Mouse (Mus musculus): ENCODE results near the gene Nt5dc2.

Nt5dc2 gene

GRCm38 (mm10) chr14:31134015-31135000, 3.5 kb downstream of the Nt5dc2 start:
- no peak for DNase-seq

GRCm38 (mm10) chr14:31135495-31136410, 4.9 kb downstream of the Nt5dc2 start:
- no peak for DNase-seq

- no peak for DNase-seq
These were observed 5.8 kb downstream of the Nt5dc2 start for GRCm38 (mm10) chr14:31136411-31137280.

- DNase-seq: no peak
These were observed 6.4 kb downstream of the Nt5dc2 start for GRCm38 (mm10) chr14:31137281-31137595.

GRCm38 (mm10) chr14:31137791-31138190, 6.9 kb downstream of the Nt5dc2 start:
- no peak for DNase-seq

- DNase-seq: no peak
These were observed 7.5 kb downstream of the Nt5dc2 start for GRCm38 (mm10) chr14:31138219-31138896.

- no peak for DNase-seq
These were observed 8.1 kb downstream of the Nt5dc2 start for GRCm38 (mm10) chr14:31138897-31139429.

GRCm38 (mm10) chr14:31139666-31140065, 8.8 kb downstream of the Nt5dc2 start:
- no peak for DNase-seq

- DNase-seq: no peak
These were observed 9.3 kb downstream of the Nt5dc2 start for GRCm38 (mm10) chr14:31140141-31140540.

GRCm38 (mm10) chr14:31141011-31141410, 10.2 kb downstream of the Nt5dc2 start:
- DNase-seq: no peak

GRCm38 (mm10) chr14:31145694-31146093, 14.8 kb downstream of the Nt5dc2 start:
- DNase-seq: no peak

GRCm38 (mm10) chr14:31160196-31161150, 29.6 kb downstream of the Nt5dc2 start:
- DNase-seq: no peak

GRCm38 (mm10) chr14:31161191-31161590, 30.3 kb downstream of the Nt5dc2 start:
- no peak for DNase-seq

- DNase-seq: no peak
These were observed 30.8 kb downstream of the Nt5dc2 start for GRCm38 (mm10) chr14:31161638-31162037.

GRCm38 (mm10) chr14:31164067-31164466, 33.2 kb downstream of the Nt5dc2 start:
- DNase-seq: no peak

GRCm38 (mm10) chr14:31165010-31165409, 34.2 kb downstream of the Nt5dc2 start:
- no peak for DNase-seq

GRCm38 (mm10) chr14:31165458-31165857, 34.6 kb downstream of the Nt5dc2 start:
- DNase-seq: no peak

- no peak for DNase-seq
These were observed 35.3 kb downstream of the Nt5dc2 start for GRCm38 (mm10) chr14:31165991-31166630.

GRCm38 (mm10) chr14:31166827-31167226, 36.0 kb downstream of the Nt5dc2 start:
- DNase-seq: no peak

GRCm38 (mm10) chr14:31168425-31168824, 37.6 kb downstream of the Nt5dc2 start, which contains the start of gene Stab1:
TSS of gene Stab1 (minus strand) at chr14:31168641.
- DNase-seq: peak; percentile 42
